Mouse (Mus musculus): ENCODE measurements at regions not wholly inside any gene's neighbourhood (a gene's known extent, or its start where the extent isn't known, plus 50 kb on each side); places are given as distances from the start of the nearest gene placed in this dataset.

- H3K9me3 ChIP-seq (replicated peaks; ENCODE audit: control insufficient read depth, low read length), result no peaks in the 10 kb centered on the region
- no peak for ATAC-seq
- WGBS, result 83% methylated on average over 7 of the region's 7 CpGs
- no peaks in the 10 kb centered on the region for H3K4me1 ChIP-seq (ENCODE audit: control insufficient read depth, insufficient read depth, low read length)
- no peak for DNase-seq (ENCODE audit: low spot score)
- H3K27me3 ChIP-seq (replicated peaks; ENCODE audit: control insufficient read depth, insufficient read depth, low read length), result no peaks in the 10 kb centered on the region
- no peak overlapping the region for H3K4me3 ChIP-seq (ENCODE audit: low read depth, low read length)
- H3K27ac ChIP-seq (ENCODE audit: low read depth, low read length), result no peak overlapping the region
- no peaks in the 10 kb centered on the region for H3K36me3 ChIP-seq (ENCODE audit: control insufficient read depth, insufficient read depth, low read length)
- H3K9ac ChIP-seq (ENCODE audit: low read length), result no peak overlapping the region
- H3K4me2 ChIP-seq (ENCODE audit: low read length), result no peak overlapping the region
These were observed 79.2 kb upstream of the Sulf2 start for GRCm38 (mm10) chr2:166234579-166235212.

GRCm38 (mm10) chr2:166233246-166233645, 77.8 kb upstream of the Sulf2 start:
- Histone ChIP-seq H3K27me3 (replicated peaks; ENCODE audit: control insufficient read depth, insufficient read depth, low read length) (no peaks in the 10 kb centered on the region), H3K9me3 (replicated peaks; ENCODE audit: control insufficient read depth, low read length) (no peaks in the 10 kb centered on the region), H3K9ac (ENCODE audit: low read length) (no peak overlapping the region), H3K4me2 (ENCODE audit: low read length) (no peak overlapping the region), H3K4me1 (ENCODE audit: control insufficient read depth, insufficient read depth, low read length) (no peaks in the 10 kb centered on the region), H3K36me3 (ENCODE audit: control insufficient read depth, insufficient read depth, low read length) (no peaks in the 10 kb centered on the region), H3K27ac (ENCODE audit: low read depth, low read length) (no peak overlapping the region), H3K4me3 (ENCODE audit: low read depth, low read length) (no peak overlapping the region)
- ATAC-seq, result no peak
- WGBS, result 84% methylated on average over 1 of the region's 1 CpGs
- DNase-seq (ENCODE audit: low spot score), result no peak

GRCm38 (mm10) chr2:166232376-166232775, 76.9 kb upstream of the Sulf2 start:
- Histone ChIP-seq H3K9ac (ENCODE audit: low read length) (no peak overlapping the region), H3K9me3 (replicated peaks; ENCODE audit: control insufficient read depth, low read length) (no peaks in the 10 kb centered on the region), H3K4me2 (ENCODE audit: low read length) (no peak overlapping the region), H3K4me3 (ENCODE audit: low read depth, low read length) (no peak overlapping the region), H3K27ac (ENCODE audit: low read depth, low read length) (no peak overlapping the region), H3K27me3 (replicated peaks; ENCODE audit: control insufficient read depth, insufficient read depth, low read length) (no peaks in the 10 kb centered on the region), H3K4me1 (ENCODE audit: control insufficient read depth, insufficient read depth, low read length) (no peaks in the 10 kb centered on the region; the same call in 1 of the 2 replicates), H3K36me3 (ENCODE audit: control insufficient read depth, insufficient read depth, low read length) (no peaks in the 10 kb centered on the region)
- no peak for DNase-seq (ENCODE audit: low spot score)
- no peak for ATAC-seq
- WGBS, result 75% methylated on average over 3 of the region's 3 CpGs

- no peak for ATAC-seq
- 71% methylated on average over 6 of the region's 6 CpGs for WGBS
- no peaks in the 10 kb centered on the region for H3K27me3 ChIP-seq (replicated peaks; ENCODE audit: control insufficient read depth, insufficient read depth, low read length)
- no peak overlapping the region for H3K9ac ChIP-seq (ENCODE audit: low read length)
- H3K4me3 ChIP-seq (ENCODE audit: low read depth, low read length), result no peak overlapping the region
- H3K27ac ChIP-seq (ENCODE audit: low read depth, low read length), result no peak overlapping the region
- peak; percentile 55 for DNase-seq (ENCODE audit: low spot score)
- no peaks in the 10 kb centered on the region for H3K36me3 ChIP-seq (ENCODE audit: control insufficient read depth, insufficient read depth, low read length)
- H3K9me3 ChIP-seq (replicated peaks; ENCODE audit: control insufficient read depth, low read length), result no peaks in the 10 kb centered on the region
- no peak overlapping the region for H3K4me2 ChIP-seq (ENCODE audit: low read length)
- peaks cover 3% of the 10 kb centered on the region; the same call in 1 of the 2 replicates for H3K4me1 ChIP-seq (ENCODE audit: control insufficient read depth, insufficient read depth, low read length)
These were observed 75.2 kb upstream of the Sulf2 start for GRCm38 (mm10) chr2:166230617-166231016.

GRCm38 (mm10) chr2:166228356-166228755, 72.9 kb upstream of the Sulf2 start:
- H3K9me3 ChIP-seq (replicated peaks; ENCODE audit: control insufficient read depth, low read length), result no peaks in the 10 kb centered on the region; the same call in 1 of the 2 replicates
- no peak overlapping the region for H3K27ac ChIP-seq (ENCODE audit: low read depth, low read length)
- WGBS, result 87% methylated on average over 5 of the region's 6 CpGs
- H3K4me2 ChIP-seq (ENCODE audit: low read length), result no peak overlapping the region
- peaks cover 3% of the 10 kb centered on the region; the same call in 1 of the 2 replicates for H3K4me1 ChIP-seq (ENCODE audit: control insufficient read depth, insufficient read depth, low read length)
- no peak overlapping the region for H3K9ac ChIP-seq (ENCODE audit: low read length)
- H3K27me3 ChIP-seq (replicated peaks; ENCODE audit: control insufficient read depth, insufficient read depth, low read length), result no peaks in the 10 kb centered on the region
- no peak overlapping the region for H3K4me3 ChIP-seq (ENCODE audit: low read depth, low read length)
- DNase-seq (ENCODE audit: low spot score) (no peak), ATAC-seq (no peak)
- no peaks in the 10 kb centered on the region for H3K36me3 ChIP-seq (ENCODE audit: control insufficient read depth, insufficient read depth, low read length)

GRCm38 (mm10) chr2:166227496-166227895, 72.0 kb upstream of the Sulf2 start:
- DNase-seq (ENCODE audit: low spot score) (no peak), ATAC-seq (no peak)
- no peak overlapping the region for H3K9ac ChIP-seq (ENCODE audit: low read length)
- H3K36me3 ChIP-seq (ENCODE audit: control insufficient read depth, insufficient read depth, low read length), result no peaks in the 10 kb centered on the region
- H3K4me1 ChIP-seq (ENCODE audit: control insufficient read depth, insufficient read depth, low read length), result peaks cover 3% of the 10 kb centered on the region; the same call in 1 of the 2 replicates
- H3K27me3 ChIP-seq (replicated peaks; ENCODE audit: control insufficient read depth, insufficient read depth, low read length), result no peaks in the 10 kb centered on the region
- WGBS, result 46% methylated on average over 5 of the region's 5 CpGs
- no peaks in the 10 kb centered on the region; the same call in 1 of the 2 replicates for H3K9me3 ChIP-seq (replicated peaks; ENCODE audit: control insufficient read depth, low read length)
- no peak overlapping the region for H3K4me2 ChIP-seq (ENCODE audit: low read length)
- no peak overlapping the region for H3K4me3 ChIP-seq (ENCODE audit: low read depth, low read length)
- no peak overlapping the region for H3K27ac ChIP-seq (ENCODE audit: low read depth, low read length)

- Histone ChIP-seq H3K4me2 (ENCODE audit: low read length) (no peak overlapping the region), H3K4me3 (ENCODE audit: low read depth, low read length) (no peak overlapping the region), H3K27me3 (replicated peaks; ENCODE audit: control insufficient read depth, insufficient read depth, low read length) (no peaks in the 10 kb centered on the region), H3K4me1 (ENCODE audit: control insufficient read depth, insufficient read depth, low read length) (peaks cover 3% of the 10 kb centered on the region; the same call in 1 of the 2 replicates), H3K27ac (ENCODE audit: low read depth, low read length) (no peak overlapping the region), H3K9ac (ENCODE audit: low read length) (no peak overlapping the region), H3K36me3 (ENCODE audit: control insufficient read depth, insufficient read depth, low read length) (no peaks in the 10 kb centered on the region), H3K9me3 (replicated peaks; ENCODE audit: control insufficient read depth, low read length) (no peaks in the 10 kb centered on the region; the same call in 1 of the 2 replicates)
- peak; percentile 52 for DNase-seq (ENCODE audit: low spot score)
- WGBS, result 2% methylated on average over 3 of the region's 3 CpGs
- ATAC-seq, result peak; percentile 20; the same call in 1 of the 2 replicates
These were observed 71.5 kb upstream of the Sulf2 start for GRCm38 (mm10) chr2:166226929-166227328.

- H3K9ac ChIP-seq (ENCODE audit: low read length), result no peak overlapping the region
- H3K27me3 ChIP-seq (replicated peaks; ENCODE audit: control insufficient read depth, insufficient read depth, low read length), result no peaks in the 10 kb centered on the region
- H3K4me2 ChIP-seq (ENCODE audit: low read length), result no peak overlapping the region
- no peaks in the 10 kb centered on the region for H3K36me3 ChIP-seq (ENCODE audit: control insufficient read depth, insufficient read depth, low read length)
- no peak for ATAC-seq
- no peak overlapping the region for H3K4me3 ChIP-seq (ENCODE audit: low read depth, low read length)
- WGBS, result 88% methylated on average over 2 of the region's 2 CpGs
- H3K9me3 ChIP-seq (replicated peaks; ENCODE audit: control insufficient read depth, low read length), result no peaks in the 10 kb centered on the region; the same call in 1 of the 2 replicates
- peaks cover 3% of the 10 kb centered on the region; the same call in 1 of the 2 replicates for H3K4me1 ChIP-seq (ENCODE audit: control insufficient read depth, insufficient read depth, low read length)
- no peak for DNase-seq (ENCODE audit: low spot score)
- H3K27ac ChIP-seq (ENCODE audit: low read depth, low read length), result no peak overlapping the region
These were observed 70.9 kb upstream of the Sulf2 start for GRCm38 (mm10) chr2:166226331-166226730.

- Histone ChIP-seq H3K9ac (ENCODE audit: low read length) (no peak overlapping the region), H3K4me1 (ENCODE audit: control insufficient read depth, insufficient read depth, low read length) (peaks cover 3% of the 10 kb centered on the region; the same call in 1 of the 2 replicates), H3K27me3 (replicated peaks; ENCODE audit: control insufficient read depth, insufficient read depth, low read length) (no peaks in the 10 kb centered on the region), H3K4me3 (ENCODE audit: low read depth, low read length) (no peak overlapping the region), H3K9me3 (replicated peaks; ENCODE audit: control insufficient read depth, low read length) (no peaks in the 10 kb centered on the region; the same call in 1 of the 2 replicates), H3K36me3 (ENCODE audit: control insufficient read depth, insufficient read depth, low read length) (no peaks in the 10 kb centered on the region), H3K4me2 (ENCODE audit: low read length) (no peak overlapping the region), H3K27ac (ENCODE audit: low read depth, low read length) (no peak overlapping the region)
- no peak for ATAC-seq
- DNase-seq (ENCODE audit: low spot score), result no peak
- 94% methylated on average over 9 of the region's 9 CpGs for WGBS
These were observed 69.9 kb upstream of the Sulf2 start for GRCm38 (mm10) chr2:166225354-166225753.

Data from forebrain, embryonic 14.5 days (tissue).